In genomic region chr11:99045159-99045889, GRCm38 (mm10) we compare ENCODE assay signal across 9 mouse cellular contexts. TPM values are rescaled to one million over a fixed set of nuclear protein-coding genes. Genes with fewer than 3 reads are reported as not detected.
A peak's percentile ranks its signal among the peaks of the same experiment; 100 is the strongest.
DNase-seq lines count a peak whose midpoint lies in the region; ATAC-seq and TF ChIP-seq lines count a peak whose summit lies in the region.
"Had no signal": no experiment of that assay in that cellular context is flagged by ENCODE, and none has a peak within 500 bp of the region (broad histone marks: within the 10 kb centered on the region; RNA-seq: fewer than 3 reads in every experiment).

No protein-coding gene starts in this region.

- DNase-seq in adrenal gland, postnatal 14 days: peak; percentile 73
- DNase-seq in adrenal gland, adult 18-20 months (ENCODE audit: low spot score in 2 of 2): no peak
- no peak for DNase-seq in kidney, postnatal 0 days (ENCODE audit: low spot score)
- peak in 2 of 3 experiments; percentile 37 to 41 for DNase-seq in liver, embryonic 14.5 days (ENCODE audit: low read depth in 3 of 3, low spot score in 3 of 3)
- no peak for DNase-seq in spleen, postnatal 10 days (ENCODE audit: low spot score in 2 of 2)

- H3K4me3 ChIP-seq in heart, embryonic 13.5 days: peak overlapping the region; percentile 28
- H3K4me3 ChIP-seq in kidney, postnatal 0 days (replicated peaks; ENCODE audit: low read depth, low read length): no peak overlapping the region
- H3K4me3 ChIP-seq in liver, embryonic 14.5 days (ENCODE audit: insufficient read depth in 1 of 2, low read depth in 2 of 2, low read length in 2 of 2): no peak overlapping the region
- no peak overlapping the region for H3K4me3 ChIP-seq in forebrain, embryonic 13.5 days

- H3K27me3 ChIP-seq in heart, embryonic 13.5 days (replicated peaks): peaks cover 7% of the 10 kb centered on the region
- no peaks in the 10 kb centered on the region for H3K27me3 ChIP-seq in kidney, postnatal 0 days (ENCODE audit: insufficient read depth, low read length)
- peaks cover 27% of the 10 kb centered on the region for H3K27me3 ChIP-seq in liver, embryonic 14.5 days (ENCODE audit: control insufficient read depth, insufficient read depth, low read length)
- no peaks in the 10 kb centered on the region for H3K27me3 ChIP-seq in forebrain, embryonic 13.5 days

- H3K4me1 ChIP-seq in heart, embryonic 13.5 days: peaks cover 68% of the 10 kb centered on the region
- peaks cover 50% of the 10 kb centered on the region for H3K4me1 ChIP-seq in kidney, postnatal 0 days (replicated peaks; ENCODE audit: insufficient read depth, low read length)
- H3K4me1 ChIP-seq in liver, embryonic 14.5 days (replicated peaks; ENCODE audit: control insufficient read depth in 2 of 2, insufficient read depth in 2 of 2, low read length in 1 of 2): peaks cover 0 to 14% of the 10 kb centered on the region in 2 experiments; a peak in 2 of 4 replicates
- peaks cover 36% of the 10 kb centered on the region for H3K4me1 ChIP-seq in forebrain, embryonic 13.5 days

- no peak for ATAC-seq in heart, embryonic 13.5 days (ENCODE audit: extremely low read depth, insufficient number of reproducible peaks, low FRiP score, low TSS enrichment)
- ATAC-seq in kidney, postnatal 0 days (replicated peaks; ENCODE audit: low FRiP score, low read depth): peak; percentile 31
- peak; percentile 66 for ATAC-seq in liver, embryonic 14.5 days (ENCODE audit: insufficient read depth)
- no peak for ATAC-seq in forebrain, embryonic 13.5 days
- ATAC-seq in monocyte, adult 5-6 weeks (replicated peaks; ENCODE audit: insufficient number of reproducible peaks, low FRiP score, low TSS enrichment, poor library complexity, severe bottlenecking): no peak

- no peaks in the 10 kb centered on the region for H3K9me3 ChIP-seq in heart, embryonic 13.5 days
- no peaks in the 10 kb centered on the region for H3K9me3 ChIP-seq in kidney, postnatal 0 days (replicated peaks; ENCODE audit: low read length)
- H3K9me3 ChIP-seq in liver, embryonic 14.5 days (ENCODE audit: control insufficient read depth, low read length): no peaks in the 10 kb centered on the region
- no peaks in the 10 kb centered on the region for H3K9me3 ChIP-seq in forebrain, embryonic 13.5 days (replicated peaks)

- no peak for TF ChIP-seq EP300 in liver, embryonic 14.5 days (IDR thresholded peaks at IDR 0.05; ENCODE audit: low read depth)

- peak overlapping the region; percentile 56 for H3K9ac ChIP-seq in heart, embryonic 13.5 days
- H3K9ac ChIP-seq in kidney, postnatal 0 days (ENCODE audit: low read depth, low read length): no peak overlapping the region
- H3K9ac ChIP-seq in liver, embryonic 14.5 days (replicated peaks): no peak overlapping the region
- no peak overlapping the region for H3K9ac ChIP-seq in forebrain, embryonic 13.5 days

- 59% methylated on average over 12 of the region's 12 CpGs for WGBS in heart, embryonic 13.5 days
- WGBS in kidney, postnatal 0 days: 48% methylated on average over 12 of the region's 12 CpGs
- 66% methylated on average over 12 of the region's 12 CpGs for WGBS in liver, embryonic 14.5 days (ENCODE audit: insufficient replicate concordance)
- WGBS in forebrain, embryonic 13.5 days: 91% methylated on average over 12 of the region's 12 CpGs

- H3K36me3 ChIP-seq in heart, embryonic 13.5 days: peaks cover 32% of the 10 kb centered on the region
- peaks cover 29% of the 10 kb centered on the region for H3K36me3 ChIP-seq in kidney, postnatal 0 days (ENCODE audit: insufficient read depth, low read length)
- no peaks in the 10 kb centered on the region; the same call in 1 of the 2 replicates for H3K36me3 ChIP-seq in liver, embryonic 14.5 days (replicated peaks; ENCODE audit: control insufficient read depth, insufficient read depth, low read depth)
- H3K36me3 ChIP-seq in forebrain, embryonic 13.5 days (ENCODE audit: poor library complexity, severe bottlenecking): peaks cover 21% of the 10 kb centered on the region

- H3K27ac ChIP-seq in heart, embryonic 13.5 days (replicated peaks): peak overlapping the region; percentile 87
- peak overlapping the region; percentile 65 for H3K27ac ChIP-seq in kidney, postnatal 0 days
- no peak overlapping the region for H3K27ac ChIP-seq in liver, embryonic 14.5 days
- H3K27ac ChIP-seq in forebrain, embryonic 13.5 days: no peak overlapping the region

- H3K4me2 ChIP-seq in heart, embryonic 13.5 days: peak overlapping the region; percentile 59
- H3K4me2 ChIP-seq in kidney, postnatal 0 days (ENCODE audit: low read length): peak overlapping the region; percentile 31
- peak overlapping the region; percentile 11 for H3K4me2 ChIP-seq in liver, embryonic 14.5 days (ENCODE audit: low read depth)
- no peak overlapping the region for H3K4me2 ChIP-seq in forebrain, embryonic 13.5 days

- TF ChIP-seq CTCF in kidney, postnatal 0 days (IDR thresholded peaks at IDR 0.05; ENCODE audit: low read depth): no peak
- TF ChIP-seq CTCF in liver, embryonic 14.5 days (IDR thresholded peaks at IDR 0.05; ENCODE audit: low read depth): no peak

RNA-seq across cellular contexts. Expression of gene Igfbp4, which starts 4.3 kb away (rescaled TPM):
- total RNA-seq in adrenal gland, postnatal 14 days (2021): 112 and 219 TPM in 2 replicates
- total RNA-seq in adrenal gland, adult 18-20 months (2021): 100 to 1,000 TPM in 1 of 2 experiments, 10 to 100 TPM in 1; 74.6 to 150 TPM
- 371 and 397 TPM in 2 replicates for polyA plus RNA-seq in heart, embryonic 13.5 days (2015; fragmentation: Nextera tagmentation; extraction: Ambion mirVana)
- 584 and 616 TPM in 2 replicates for polyA plus RNA-seq in kidney, postnatal 0 days (2015; fragmentation: Nextera tagmentation; extraction: Ambion mirVana)
- polyA plus RNA-seq in liver, embryonic 14.5 days (2012; rRNA removed): 60.6 and 71.4 TPM in 2 replicates
- polyA plus RNA-seq in liver, embryonic 14.5 days (2014; fragmentation: Nextera tagmentation; extraction: Ambion mirVana): 115 and 123 TPM in 2 replicates
- polyA plus RNA-seq in forebrain, embryonic 13.5 days (2015; fragmentation: Nextera tagmentation; extraction: Ambion mirVana): 131 TPM in 2 replicates
- total RNA-seq in monocyte, adult 5-6 weeks (2017): 0.43 to 5.5 TPM (median 1.2 TPM) in 3 replicates

RNA-seq across cellular contexts. Expression of gene Top2a, which starts 21.3 kb away (rescaled TPM):
- 52.0 and 70.5 TPM in 2 replicates for total RNA-seq in adrenal gland, postnatal 14 days (2021)
- 1 to 10 TPM; 3.2 to 4.3 TPM for total RNA-seq in adrenal gland, adult 18-20 months (2021)
- polyA plus RNA-seq in heart, embryonic 13.5 days (2015; fragmentation: Nextera tagmentation; extraction: Ambion mirVana): 158 and 170 TPM in 2 replicates
- polyA plus RNA-seq in kidney, postnatal 0 days (2015; fragmentation: Nextera tagmentation; extraction: Ambion mirVana): 70.5 and 85.9 TPM in 2 replicates
- 57.7 and 108 TPM in 2 replicates for polyA plus RNA-seq in liver, embryonic 14.5 days (2012; rRNA removed)
- 197 and 214 TPM in 2 replicates for polyA plus RNA-seq in liver, embryonic 14.5 days (2014; fragmentation: Nextera tagmentation; extraction: Ambion mirVana)
- 276 and 284 TPM in 2 replicates for polyA plus RNA-seq in forebrain, embryonic 13.5 days (2015; fragmentation: Nextera tagmentation; extraction: Ambion mirVana)
- 14.1 to 26.1 TPM (median 15.5 TPM) in 3 replicates for total RNA-seq in monocyte, adult 5-6 weeks (2017)

RNA-seq across cellular contexts. Expression of gene Tns4, which starts 43.8 kb away (rescaled TPM):
- 0.52 and 0.90 TPM in 2 replicates for total RNA-seq in adrenal gland, postnatal 14 days (2021)
- under 1 TPM; 0.43 to 0.67 TPM for total RNA-seq in adrenal gland, adult 18-20 months (2021)
- polyA plus RNA-seq in heart, embryonic 13.5 days (2015; fragmentation: Nextera tagmentation; extraction: Ambion mirVana): 0.15 and 0.21 TPM in 2 replicates
- polyA plus RNA-seq in kidney, postnatal 0 days (2015; fragmentation: Nextera tagmentation; extraction: Ambion mirVana): 0.13 and 0.16 TPM in 2 replicates
- 0.36 and 0.42 TPM in 2 replicates for polyA plus RNA-seq in liver, embryonic 14.5 days (2012; rRNA removed)
- 0.09 and 0.33 TPM in 2 replicates for polyA plus RNA-seq in liver, embryonic 14.5 days (2014; fragmentation: Nextera tagmentation; extraction: Ambion mirVana)
- not detected in 2 replicates for polyA plus RNA-seq in forebrain, embryonic 13.5 days (2015; fragmentation: Nextera tagmentation; extraction: Ambion mirVana)
- 4.1 to 6.4 TPM (median 4.2 TPM) in 3 replicates for total RNA-seq in monocyte, adult 5-6 weeks (2017)
- total RNA-seq: megakaryocyte-erythroid progenitor cell, adult 5-6 weeks had no signal

Comparison
In these comparisons a context has a peak if more than half of its experiments do, and no peak if none do; other contexts are left out.
1. DNase-seq: peak in adrenal gland, postnatal 14 days (single experiment) and liver, embryonic 14.5 days (2 of 3); none in adrenal gland, adult 18-20 months (0 of 2), kidney, postnatal 0 days (single experiment) and spleen, postnatal 10 days (0 of 2).
2. ATAC-seq: peak in kidney, postnatal 0 days (single experiment) and liver, embryonic 14.5 days (single experiment); none in heart, embryonic 13.5 days (single experiment), forebrain, embryonic 13.5 days (single experiment) and monocyte, adult 5-6 weeks (single experiment).
3. H3K27ac ChIP-seq: peak in heart, embryonic 13.5 days (single experiment) and kidney, postnatal 0 days (single experiment); none in liver, embryonic 14.5 days (single experiment) and forebrain, embryonic 13.5 days (single experiment).